Mouse (Mus musculus) liver, embryonic 16.5 days (tissue): ENCODE measurements around the gene Sdk1. TPM values are rescaled to one million over a fixed set of nuclear protein-coding genes. Genes with fewer than 3 reads are reported as not detected.

Experiments
- ATAC-seq: fragments of 200-750 bp; cut with Nextera tagmentation; 2 replicates; pipeline ENCODE4 v1.8.0; 2017; ENCODE audit warnings: low read depth, mild to moderate bottlenecking, moderate number of reproducible peaks, moderate library complexity
- H3K27ac ChIP-seq: fragments of 300-500 bp; sonication (generic); 2 replicates; pipeline ENCODE4 v1.5.1; 2014; ENCODE audit warnings: mild to moderate bottlenecking, low read length
- H3K27me3 ChIP-seq: fragments of 300-500 bp; sonication (generic); 2 replicates; pipeline ENCODE4 v1.6.1; 2014; ENCODE audit warnings: low read depth, low read length, mixed read lengths; ENCODE audit not compliant: control insufficient read depth, insufficient read depth
- H3K36me3 ChIP-seq: fragments of 300-500 bp; sonication (generic); 2 replicates; pipeline ENCODE4 v1.6.1; 2014; ENCODE audit warnings: mild to moderate bottlenecking; ENCODE audit not compliant: control insufficient read depth, insufficient read depth
- H3K4me1 ChIP-seq: fragments of 300-500 bp; sonication (generic); 2 replicates; pipeline ENCODE4 v1.6.1; 2014; ENCODE audit warnings: low read depth, low read length, mixed read lengths; ENCODE audit not compliant: control insufficient read depth
- H3K4me2 ChIP-seq: fragments of 300-500 bp; sonication (generic); 2 replicates; pipeline ENCODE4 v1.6.1; 2014; ENCODE audit warnings: low read depth, low read length, mixed read lengths
- H3K4me3 ChIP-seq: fragments of 300-500 bp; sonication (generic); 2 replicates; pipeline ENCODE4 v1.5.1; 2014; ENCODE audit warnings: low read depth, mild to moderate bottlenecking, low read length
- H3K9ac ChIP-seq: fragments of 300-500 bp; sonication (generic); 2 replicates; pipeline ENCODE4 v1.6.1; 2014; ENCODE audit warnings: low read depth, low read length
- H3K9me3 ChIP-seq: fragments of 300-500 bp; sonication (generic); replicated peaks from 2 replicates; pipeline ENCODE4 v1.6.1; 2016; ENCODE audit warnings: low read length; ENCODE audit not compliant: control insufficient read depth
- WGBS: fragments of 180-500 bp; shearing (Covaris S2); extraction: QIAGEN DNeasy Blood & Tissue Kit; methylation state at CpG from one replicate; pipeline ENCODE4 v1.1.7; 2014; ENCODE audit not compliant: insufficient replicate concordance; 5-methylcytosine and 5-hydroxymethylcytosine counted together
- polyA plus RNA-seq: library from polyadenylated mRNA; unstranded; fragments of >200 nt; fragmentation: Nextera tagmentation; extraction: Ambion mirVana; gene quantifications from 2 replicates; pipeline ENCODE4 v1.2.1, GENCODE M21; 2015

The Sdk1 gene
- polyA plus RNA-seq, 1 experiment from 2014 or later, result 0.22 TPM

DNA sequence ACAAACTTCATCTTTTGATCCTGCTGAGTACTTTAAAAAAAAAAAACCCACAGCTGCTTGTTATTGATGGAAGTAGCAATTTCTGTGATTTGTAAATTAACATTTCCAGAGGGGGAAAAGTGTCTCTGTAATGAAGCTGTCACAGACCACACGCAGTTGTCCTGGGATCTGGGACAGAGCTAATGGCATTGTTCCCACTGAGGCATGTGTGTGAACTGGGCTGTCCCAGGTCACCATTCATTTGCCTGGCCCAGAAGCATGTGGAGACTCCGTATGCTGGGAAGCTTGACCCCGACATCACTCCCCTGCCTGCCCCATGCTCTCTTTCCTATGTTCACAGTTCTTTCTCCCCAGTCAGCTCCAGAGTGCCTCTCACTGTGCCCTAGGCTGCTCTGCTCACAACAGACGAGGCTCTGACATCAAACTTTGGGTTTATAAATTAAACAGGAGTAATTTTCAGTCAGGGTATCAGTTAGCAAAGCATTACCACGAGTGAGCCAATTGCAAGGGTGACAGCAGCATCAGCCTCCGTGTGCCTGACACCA lies 408.6 kb downstream of the Sdk1 start:
- H3K36me3 ChIP-seq, result no peaks in the 10 kb centered on the region
- no peak for ATAC-seq
- no peak overlapping the region for H3K4me3 ChIP-seq
- H3K9me3 ChIP-seq, result no peaks in the 10 kb centered on the region; the same call in 1 of the 2 replicates
- no peak overlapping the region for H3K4me2 ChIP-seq
- 52% methylated on average over 6 of the region's 6 CpGs for WGBS
- H3K9ac ChIP-seq, result no peak overlapping the region
- H3K27ac ChIP-seq, result no peak overlapping the region
- H3K27me3 ChIP-seq, result no peaks in the 10 kb centered on the region
- H3K4me1 ChIP-seq, result no peaks in the 10 kb centered on the region

DNA sequence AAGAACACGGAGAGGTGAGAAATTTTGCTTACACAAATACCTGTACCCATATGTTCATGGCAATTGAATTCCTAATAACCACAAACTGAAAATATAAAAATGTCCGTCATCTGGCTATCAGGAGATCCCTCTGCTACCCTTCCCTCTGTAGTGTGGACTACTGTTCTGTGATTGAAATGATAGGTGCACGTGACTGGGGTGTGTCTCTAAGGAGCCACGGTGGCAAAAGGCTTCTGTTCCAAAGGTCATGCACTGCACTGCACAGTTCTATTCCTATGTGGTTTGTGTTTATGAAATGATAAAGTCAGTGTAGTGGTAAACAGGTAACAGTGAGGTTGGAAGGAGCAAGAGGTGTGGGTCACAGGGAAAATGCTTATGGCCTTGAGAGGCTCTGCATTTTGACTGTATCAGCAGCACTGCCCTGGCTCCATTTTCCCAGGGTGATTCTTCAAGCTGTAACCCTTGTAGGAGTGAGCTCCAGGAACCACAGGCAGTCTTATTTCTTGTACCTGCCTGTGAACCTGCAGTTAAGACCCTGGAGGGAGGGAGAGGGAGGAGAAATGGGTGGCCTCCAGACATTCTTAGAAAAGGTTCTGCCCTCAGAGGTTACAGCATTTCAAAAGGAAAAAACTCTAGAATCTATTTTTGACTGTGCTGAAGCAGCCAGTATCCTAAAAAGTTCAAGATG lies 410.5 kb downstream of the Sdk1 start:
- 57% methylated on average over 4 of the region's 4 CpGs for WGBS
- H3K4me1 ChIP-seq, result no peaks in the 10 kb centered on the region
- no peaks in the 10 kb centered on the region for H3K27me3 ChIP-seq
- H3K9ac ChIP-seq, result no peak overlapping the region
- no peak overlapping the region for H3K27ac ChIP-seq
- no peak overlapping the region for H3K4me2 ChIP-seq
- H3K36me3 ChIP-seq, result no peaks in the 10 kb centered on the region
- no peak overlapping the region for H3K4me3 ChIP-seq
- ATAC-seq, result no peak
- no peaks in the 10 kb centered on the region; the same call in 1 of the 2 replicates for H3K9me3 ChIP-seq

DNA sequence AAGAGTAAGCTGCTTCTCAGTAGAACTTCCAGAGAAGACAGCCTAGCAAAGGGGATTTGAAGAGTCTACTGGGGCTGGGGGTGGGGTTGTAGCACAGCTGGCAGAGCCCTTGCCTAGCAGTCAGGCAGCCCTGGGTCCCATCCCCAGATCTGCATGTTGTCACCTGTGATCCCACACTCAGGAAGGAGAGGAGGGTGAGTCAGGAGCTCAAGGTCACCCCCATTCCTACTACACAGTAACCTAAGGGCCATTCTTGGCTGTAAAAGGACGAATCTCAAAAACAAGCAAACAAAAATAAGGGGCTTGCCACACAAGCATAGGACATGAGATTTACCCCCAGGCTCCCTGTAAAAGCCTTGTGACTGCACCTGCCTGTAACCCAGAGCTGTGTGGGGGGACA lies 435.1 kb downstream of the Sdk1 start:
- H3K27ac ChIP-seq, result no peak overlapping the region
- no peak for ATAC-seq
- H3K4me2 ChIP-seq, result no peak overlapping the region
- no peak overlapping the region for H3K9ac ChIP-seq
- H3K4me3 ChIP-seq, result no peak overlapping the region
- 36% methylated on average over 1 of the region's 1 CpGs for WGBS
- no peaks in the 10 kb centered on the region for H3K9me3 ChIP-seq
- no peaks in the 10 kb centered on the region for H3K27me3 ChIP-seq
- no peaks in the 10 kb centered on the region for H3K4me1 ChIP-seq
- H3K36me3 ChIP-seq, result no peaks in the 10 kb centered on the region

DNA sequence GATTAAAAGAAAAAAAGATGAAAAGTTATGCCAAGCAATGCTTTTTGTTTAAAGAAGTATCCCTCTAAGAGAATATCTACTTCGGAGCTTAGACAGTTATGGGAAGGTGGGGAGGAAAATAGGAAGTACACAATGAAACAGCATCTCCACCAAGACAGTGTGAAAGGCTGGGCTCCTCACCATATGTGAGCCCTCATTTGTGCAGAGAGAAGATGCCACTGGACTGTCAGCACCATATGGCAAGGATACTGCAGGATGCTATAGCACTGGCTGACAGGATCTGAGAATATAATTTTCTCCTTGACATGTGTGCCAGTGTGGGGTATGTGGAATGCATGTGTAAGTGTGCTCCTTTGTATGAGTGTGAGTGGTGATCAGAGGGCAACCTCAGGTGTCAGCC lies 435.7 kb downstream of the Sdk1 start:
- no peak for ATAC-seq
- 61% methylated on average over 1 of the region's 1 CpGs for WGBS

DNA sequence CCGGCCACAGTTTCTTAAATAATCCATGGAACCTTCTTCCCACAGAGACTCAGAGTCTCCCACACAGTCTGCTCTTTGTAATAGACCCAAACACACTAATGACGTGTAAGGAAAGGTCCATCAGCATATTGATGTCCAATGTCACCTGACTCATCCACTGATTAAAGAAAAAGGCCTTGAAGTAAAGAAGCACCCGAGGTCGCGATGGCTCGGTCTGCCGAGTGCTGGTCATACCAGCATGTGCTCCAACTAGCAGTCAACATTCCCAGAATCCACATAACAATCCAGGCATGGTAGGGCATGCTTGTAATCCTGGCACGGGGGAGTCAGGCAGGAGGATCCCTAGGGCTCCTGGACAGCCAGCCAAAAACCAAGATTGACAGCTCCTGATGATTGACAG lies 436.6 kb downstream of the Sdk1 start:
- H3K27ac ChIP-seq, result no peak overlapping the region
- H3K9me3 ChIP-seq, result no peaks in the 10 kb centered on the region
- ATAC-seq, result no peak
- H3K36me3 ChIP-seq, result no peaks in the 10 kb centered on the region
- H3K4me3 ChIP-seq, result no peak overlapping the region
- no peaks in the 10 kb centered on the region for H3K4me1 ChIP-seq
- H3K27me3 ChIP-seq, result no peaks in the 10 kb centered on the region
- WGBS, result 67% methylated on average over 8 of the region's 8 CpGs
- no peak overlapping the region for H3K9ac ChIP-seq
- H3K4me2 ChIP-seq, result no peak overlapping the region

More for the DNA sequence above, 435.7 kb downstream of the Sdk1 start:
- H3K27ac ChIP-seq, result no peak overlapping the region
- H3K4me1 ChIP-seq, result no peaks in the 10 kb centered on the region
- no peaks in the 10 kb centered on the region for H3K9me3 ChIP-seq
- H3K4me2 ChIP-seq, result no peak overlapping the region
- no peaks in the 10 kb centered on the region for H3K27me3 ChIP-seq
- no peaks in the 10 kb centered on the region for H3K36me3 ChIP-seq
- H3K4me3 ChIP-seq, result no peak overlapping the region
- no peak overlapping the region for H3K9ac ChIP-seq

DNA sequence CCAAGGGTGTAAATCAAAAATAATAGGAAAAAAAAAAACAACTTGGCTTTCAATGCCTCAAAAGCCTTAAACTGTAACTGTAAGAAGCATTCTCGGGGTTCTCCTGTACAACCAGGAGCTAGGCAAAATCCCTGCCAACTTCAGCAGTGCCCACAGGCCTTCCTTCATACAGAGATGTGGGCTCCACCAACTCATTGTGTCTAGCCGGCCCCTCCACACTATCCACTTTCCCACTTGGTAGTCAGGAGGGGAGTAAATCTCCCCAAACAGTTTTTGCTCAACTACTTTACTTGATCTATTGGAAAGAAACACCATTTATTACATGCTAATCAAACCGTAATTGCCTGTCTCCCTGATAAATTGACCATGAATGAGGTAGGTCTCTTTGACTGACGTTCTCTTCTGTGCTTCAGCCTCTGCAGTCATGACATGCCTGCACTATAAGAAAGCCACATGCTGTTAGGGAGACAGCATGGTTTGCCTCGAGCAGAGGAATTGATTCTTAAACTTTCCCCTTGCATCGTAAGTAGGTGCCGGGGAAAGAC lies 445.7 kb downstream of the Sdk1 start:
- Histone ChIP-seq H3K4me2 (no peak overlapping the region), H3K27ac (no peak overlapping the region), H3K36me3 (no peaks in the 10 kb centered on the region), H3K4me3 (no peak overlapping the region), H3K9ac (no peak overlapping the region), H3K9me3 (no peaks in the 10 kb centered on the region), H3K4me1 (no peaks in the 10 kb centered on the region), H3K27me3 (no peaks in the 10 kb centered on the region)
- no peak for ATAC-seq
- 61% methylated on average over 7 of the region's 7 CpGs for WGBS

DNA sequence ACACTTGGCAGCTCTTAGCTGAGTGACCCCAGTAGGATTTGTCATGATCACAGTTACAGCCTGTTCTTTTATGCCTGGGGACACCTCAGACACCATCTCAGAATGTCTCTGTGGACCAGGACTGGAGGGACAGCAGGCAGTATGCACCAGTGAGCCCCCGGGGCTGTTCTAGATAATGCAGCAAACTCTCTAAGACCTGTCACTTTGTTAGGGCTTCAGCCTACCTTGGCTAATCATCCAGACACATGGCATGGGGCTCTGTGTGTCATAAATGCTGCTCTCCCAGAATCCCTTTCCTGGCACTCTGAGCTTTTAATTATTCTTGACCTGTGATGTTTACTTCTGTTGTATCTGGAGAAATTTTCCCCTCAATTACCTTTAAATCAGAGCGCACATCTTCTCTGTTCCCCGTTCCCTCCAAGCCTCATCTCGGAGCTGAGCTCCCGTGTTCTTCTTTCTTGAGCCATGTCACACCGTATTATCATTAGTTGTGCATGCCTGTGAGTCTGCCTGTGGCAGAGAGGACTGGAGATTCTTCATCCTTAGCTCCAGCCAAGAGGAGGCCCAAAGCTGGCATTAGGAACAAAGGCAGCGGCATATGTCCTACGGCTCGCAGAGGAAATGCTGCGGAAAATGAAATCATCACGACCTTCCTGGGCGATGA lies 448.3 kb downstream of the Sdk1 start:
- 77% methylated on average over 12 of the region's 12 CpGs for WGBS
- Histone ChIP-seq H3K27ac (no peak overlapping the region), H3K27me3 (no peaks in the 10 kb centered on the region), H3K4me3 (no peak overlapping the region), H3K36me3 (no peaks in the 10 kb centered on the region), H3K9me3 (no peaks in the 10 kb centered on the region), H3K4me1 (no peaks in the 10 kb centered on the region), H3K9ac (no peak overlapping the region), H3K4me2 (no peak overlapping the region)
- ATAC-seq, result no peak

DNA sequence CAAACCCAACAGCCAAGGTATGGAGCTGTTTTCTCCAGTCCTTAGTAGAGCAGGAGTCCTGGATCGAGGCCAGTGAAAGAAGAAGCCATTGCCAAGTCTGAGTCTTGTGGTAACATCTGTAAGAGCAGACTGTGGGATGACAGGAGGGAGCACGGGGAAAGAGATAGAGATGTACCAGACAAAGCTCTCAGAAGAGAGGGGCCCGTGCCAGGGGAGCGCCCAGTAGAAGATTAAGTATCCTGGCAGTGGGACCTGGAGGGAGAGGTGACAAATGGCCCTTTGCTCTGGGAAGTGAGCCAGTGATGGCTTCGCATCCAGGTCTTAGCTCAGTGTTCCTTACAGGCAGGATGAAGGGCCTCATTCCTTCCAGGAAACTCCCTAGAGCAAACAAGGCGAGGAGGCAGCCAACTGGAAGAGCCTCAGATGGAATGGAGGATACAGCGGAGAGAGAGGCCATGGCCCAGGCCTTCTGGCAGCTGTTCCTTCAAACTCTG lies 450.2 kb downstream of the Sdk1 start:
- no peak overlapping the region for H3K9ac ChIP-seq
- H3K4me3 ChIP-seq, result no peak overlapping the region
- ATAC-seq, result no peak
- H3K9me3 ChIP-seq, result no peaks in the 10 kb centered on the region
- no peak overlapping the region for H3K4me2 ChIP-seq
- H3K36me3 ChIP-seq, result no peaks in the 10 kb centered on the region
- WGBS, result 54% methylated on average over 7 of the region's 7 CpGs
- H3K27ac ChIP-seq, result no peak overlapping the region
- no peaks in the 10 kb centered on the region for H3K27me3 ChIP-seq
- H3K4me1 ChIP-seq, result no peaks in the 10 kb centered on the region

DNA sequence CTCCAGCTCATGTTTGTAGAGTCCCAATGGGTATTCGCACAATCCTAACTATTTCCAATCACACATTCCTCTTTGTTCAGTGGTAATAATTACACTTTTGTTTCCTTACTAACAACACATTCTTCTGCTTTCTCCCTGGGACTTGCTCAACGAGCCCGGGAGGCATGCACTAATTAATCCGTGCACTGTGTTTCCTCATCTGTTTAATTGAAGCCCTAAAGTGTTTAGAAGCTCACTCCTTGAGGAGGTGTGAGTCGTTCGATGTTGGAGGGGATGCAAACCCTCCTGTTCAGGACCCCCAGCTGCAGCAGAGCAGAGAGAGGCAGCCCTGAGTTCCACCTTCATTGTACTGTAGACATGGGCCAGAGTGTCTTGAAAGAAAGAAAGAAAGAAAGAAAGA lies 452.4 kb downstream of the Sdk1 start:
- 58% methylated on average over 6 of the region's 6 CpGs for WGBS
- no peak for ATAC-seq
- H3K9me3 ChIP-seq, result no peaks in the 10 kb centered on the region

More for the DNA sequence above, 452.4 kb downstream of the Sdk1 start:
- Histone ChIP-seq H3K9ac (no peak overlapping the region), H3K4me1 (no peaks in the 10 kb centered on the region), H3K36me3 (no peaks in the 10 kb centered on the region), H3K4me2 (no peak overlapping the region), H3K4me3 (no peak overlapping the region), H3K27me3 (no peaks in the 10 kb centered on the region), H3K27ac (no peak overlapping the region)
